Mouse (Mus musculus): ENCODE data around the gene Hist1h3d. TPM values are rescaled to one million over a fixed set of nuclear protein-coding genes. Genes with fewer than 3 reads are reported as not detected.
"Not testable (repeated sequence)": the region's sequence is repeated elsewhere in the genome, so short reads cannot be mapped to it uniquely, and the experiment has no call there.

Hist1h3d gene
- polyA plus RNA-seq, 1 experiment from 2014 or later = 1.4 TPM

DNA sequence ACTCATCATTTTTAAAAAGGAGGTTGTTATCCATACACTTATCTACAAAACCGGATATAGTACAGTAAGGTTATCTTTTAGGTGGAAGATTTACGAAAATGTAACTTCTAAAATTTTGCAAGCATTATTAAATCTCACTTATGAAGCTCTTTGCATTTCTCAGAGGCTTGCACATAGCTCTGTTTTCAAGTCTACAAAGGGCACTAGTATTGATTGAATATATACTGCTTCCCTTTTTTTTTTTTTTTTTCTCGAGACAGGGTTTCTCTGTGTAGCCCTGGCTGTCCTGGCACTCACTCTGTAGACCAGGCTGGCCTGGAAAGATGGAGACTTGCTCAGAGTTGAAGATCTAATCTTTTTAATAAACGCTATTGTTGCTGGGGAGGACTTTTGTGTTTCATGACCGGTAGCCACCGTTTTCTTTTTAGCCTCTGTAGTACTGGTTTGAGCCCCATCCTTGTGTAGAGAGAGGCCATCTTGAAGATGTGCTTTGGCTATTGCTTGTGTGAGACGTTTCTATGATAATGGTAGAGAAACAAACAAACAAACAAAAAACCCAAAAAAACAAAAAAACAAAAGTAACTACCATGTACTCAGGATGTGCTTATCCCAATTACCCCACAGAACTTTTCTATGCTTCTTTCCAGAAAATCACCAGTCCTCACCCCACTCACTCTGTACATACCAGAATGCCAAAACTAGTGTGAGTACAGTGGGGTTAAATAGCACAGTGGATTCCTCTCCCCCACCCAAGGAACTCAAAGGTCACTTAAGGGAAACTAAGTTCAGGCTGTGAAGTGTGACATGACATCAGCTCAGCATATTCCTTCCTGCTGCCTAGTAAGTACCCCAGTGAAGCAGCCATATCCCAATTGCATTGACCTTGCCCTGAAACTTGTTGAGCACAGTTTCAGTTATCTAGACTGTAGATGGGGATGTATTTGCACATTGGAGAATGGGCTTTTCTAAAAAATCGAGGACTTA is 23.3 kb upstream of the Hist1h3d start:
- no peaks in the 10 kb centered on the region for H3K9me3 ChIP-seq (replicated peaks; ENCODE audit: control insufficient read depth, low read length)
- peak overlapping the region; percentile 73 for H3K9ac ChIP-seq (ENCODE audit: low read length)
- peak overlapping the region; percentile 56 for H3K4me3 ChIP-seq (ENCODE audit: low read length)
- no peaks in the 10 kb centered on the region for H3K27me3 ChIP-seq (ENCODE audit: control insufficient read depth, insufficient read depth, low read length)
- 47% methylated on average over 8 of the region's 8 CpGs for WGBS
- peaks cover 10% of the 10 kb centered on the region for H3K4me1 ChIP-seq (ENCODE audit: control insufficient read depth, insufficient read depth, low read length)
- H3K4me2 ChIP-seq (ENCODE audit: low read depth, low read length) = peak overlapping the region; percentile 70
- no peaks in the 10 kb centered on the region for H3K36me3 ChIP-seq (ENCODE audit: control insufficient read depth, insufficient read depth)
- ATAC-seq (replicated peaks; ENCODE audit: extremely low read depth, insufficient read depth, low FRiP score) = no peak
- H3K27ac ChIP-seq (ENCODE audit: low read length) = peak overlapping the region; percentile 89

DNA sequence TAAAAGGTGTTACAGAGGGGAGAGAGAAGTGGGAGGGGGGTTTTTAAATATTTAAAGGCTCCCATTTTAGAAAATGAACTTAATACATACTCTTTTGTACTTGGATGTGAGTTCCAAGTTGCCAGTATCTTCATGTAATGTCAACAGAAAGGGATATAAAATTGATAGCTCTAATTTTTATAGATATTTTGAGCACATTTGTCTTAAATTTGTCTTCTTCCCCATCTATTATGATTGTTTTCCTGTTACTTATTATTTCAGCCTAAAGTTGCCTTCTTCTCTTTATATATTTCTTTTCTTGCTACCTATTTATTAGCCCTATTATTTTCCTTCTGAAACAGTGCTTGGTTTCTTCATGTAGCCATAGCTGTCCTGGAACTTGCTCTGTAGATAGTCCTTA is 22.6 kb upstream of the Hist1h3d start, which contains the start of gene Hist1h1d:
Gene Hist1h1d (plus strand): TSS at position 301 of the 400 bp plus-strand sequence.
- no peak for ATAC-seq (replicated peaks; ENCODE audit: extremely low read depth, insufficient read depth, low FRiP score)
- no peaks in the 10 kb centered on the region for H3K9me3 ChIP-seq (replicated peaks; ENCODE audit: control insufficient read depth, low read length)
- H3K9ac ChIP-seq (ENCODE audit: low read length) = peak within 1 kb of the TSS; percentile 85; the same call in 1 of the 2 replicates
- no peak within 1 kb of the TSS for H3K4me3 ChIP-seq (ENCODE audit: low read length)
- H3K4me1 ChIP-seq (ENCODE audit: control insufficient read depth, insufficient read depth, low read length) = peaks cover 10% of the 10 kb centered on the region
- no peaks in the 10 kb centered on the region for H3K36me3 ChIP-seq (ENCODE audit: control insufficient read depth, insufficient read depth)
- peak within 1 kb of the TSS; percentile 70 for H3K4me2 ChIP-seq (ENCODE audit: low read depth, low read length)
- H3K27me3 ChIP-seq (ENCODE audit: control insufficient read depth, insufficient read depth, low read length) = no peaks in the 10 kb centered on the region
- H3K27ac ChIP-seq (ENCODE audit: low read length) = peak within 1 kb of the TSS; percentile 93

DNA sequence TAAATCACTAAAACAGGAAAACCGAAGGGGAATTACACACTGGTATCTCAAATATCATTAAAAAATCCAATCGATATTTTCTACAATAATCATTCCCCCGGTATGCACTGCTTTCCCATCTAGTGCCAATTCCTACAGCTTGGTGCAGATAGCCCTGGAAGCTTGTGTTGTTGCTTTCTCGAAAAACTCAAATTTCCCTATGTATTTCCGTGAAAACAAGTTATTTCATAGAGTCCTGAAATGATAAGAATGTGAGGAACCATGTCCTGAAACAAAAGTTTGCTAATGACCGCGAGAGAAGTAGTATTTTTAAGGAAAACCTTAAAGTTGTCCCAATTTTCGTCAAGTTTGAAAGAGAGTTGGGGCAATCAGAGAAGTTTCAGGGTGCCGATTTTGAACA is 21.2 kb upstream of the Hist1h3d start:
- Histone ChIP-seq H3K27me3 (ENCODE audit: control insufficient read depth, insufficient read depth, low read length) (no peaks in the 10 kb centered on the region), H3K36me3 (ENCODE audit: control insufficient read depth, insufficient read depth) (no peaks in the 10 kb centered on the region), H3K9ac (ENCODE audit: low read length) (peak overlapping the region; percentile 85), H3K9me3 (replicated peaks; ENCODE audit: control insufficient read depth, low read length) (no peaks in the 10 kb centered on the region), H3K4me2 (ENCODE audit: low read depth, low read length) (peak overlapping the region; percentile 90), H3K4me3 (ENCODE audit: low read length) (peak overlapping the region; percentile 55), H3K4me1 (ENCODE audit: control insufficient read depth, insufficient read depth, low read length) (peaks cover 10% of the 10 kb centered on the region), H3K27ac (ENCODE audit: low read length) (peak overlapping the region; percentile 93)
- ATAC-seq (replicated peaks; ENCODE audit: extremely low read depth, insufficient read depth, low FRiP score) = no peak
- WGBS = 20% methylated on average over 9 of the region's 9 CpGs

DNA sequence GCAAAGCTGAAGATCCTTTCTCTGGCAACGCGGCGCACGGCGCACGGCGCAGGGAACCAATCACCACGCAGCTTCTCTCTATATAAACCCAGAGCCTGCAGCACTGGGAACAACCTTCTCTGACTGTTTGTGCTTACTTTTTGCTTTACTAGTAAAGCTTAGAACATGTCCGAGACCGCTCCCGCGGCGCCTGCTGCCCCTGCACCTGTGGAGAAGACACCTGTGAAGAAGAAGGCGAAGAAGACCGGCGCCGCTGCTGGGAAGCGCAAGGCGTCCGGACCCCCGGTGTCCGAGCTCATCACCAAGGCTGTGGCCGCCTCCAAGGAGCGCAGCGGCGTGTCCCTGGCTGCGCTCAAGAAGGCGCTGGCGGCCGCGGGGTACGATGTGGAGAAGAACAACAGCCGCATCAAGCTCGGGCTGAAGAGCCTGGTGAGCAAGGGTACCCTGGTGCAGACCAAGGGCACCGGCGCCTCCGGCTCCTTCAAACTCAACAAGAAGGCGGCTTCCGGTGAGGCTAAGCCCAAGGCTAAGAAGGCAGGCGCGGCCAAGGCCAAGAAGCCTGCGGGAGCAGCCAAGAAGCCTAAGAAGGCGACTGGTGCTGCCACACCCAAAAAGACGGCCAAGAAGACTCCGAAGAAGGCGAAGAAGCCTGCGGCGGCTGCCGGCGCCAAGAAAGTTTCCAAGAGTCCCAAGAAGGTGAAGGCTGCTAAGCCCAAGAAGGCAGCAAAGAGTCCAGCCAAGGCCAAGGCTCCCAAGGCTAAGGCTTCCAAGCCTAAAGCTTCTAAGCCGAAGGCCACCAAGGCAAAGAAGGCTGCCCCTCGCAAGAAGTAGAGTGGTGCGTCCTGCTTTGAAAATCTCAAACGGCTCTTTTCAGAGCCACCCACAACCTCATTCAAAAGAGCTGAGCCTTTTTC is 20.4 kb upstream of the Hist1h3d start:
- Histone ChIP-seq H3K9me3 (replicated peaks; ENCODE audit: control insufficient read depth, low read length) (no peaks in the 10 kb centered on the region), H3K27ac (ENCODE audit: low read length) (peak overlapping the region; percentile 93), H3K27me3 (ENCODE audit: control insufficient read depth, insufficient read depth, low read length) (no peaks in the 10 kb centered on the region), H3K9ac (ENCODE audit: low read length) (peak overlapping the region; percentile 85), H3K4me1 (ENCODE audit: control insufficient read depth, insufficient read depth, low read length) (peaks cover 10% of the 10 kb centered on the region), H3K36me3 (ENCODE audit: control insufficient read depth, insufficient read depth) (no peaks in the 10 kb centered on the region), H3K4me3 (ENCODE audit: low read length) (peak overlapping the region; percentile 55), H3K4me2 (ENCODE audit: low read depth, low read length) (peak overlapping the region; percentile 90)
- ATAC-seq (replicated peaks; ENCODE audit: extremely low read depth, insufficient read depth, low FRiP score) = peak; percentile 77
- under 1% methylated on average over 54 of the region's 54 CpGs for WGBS

DNA sequence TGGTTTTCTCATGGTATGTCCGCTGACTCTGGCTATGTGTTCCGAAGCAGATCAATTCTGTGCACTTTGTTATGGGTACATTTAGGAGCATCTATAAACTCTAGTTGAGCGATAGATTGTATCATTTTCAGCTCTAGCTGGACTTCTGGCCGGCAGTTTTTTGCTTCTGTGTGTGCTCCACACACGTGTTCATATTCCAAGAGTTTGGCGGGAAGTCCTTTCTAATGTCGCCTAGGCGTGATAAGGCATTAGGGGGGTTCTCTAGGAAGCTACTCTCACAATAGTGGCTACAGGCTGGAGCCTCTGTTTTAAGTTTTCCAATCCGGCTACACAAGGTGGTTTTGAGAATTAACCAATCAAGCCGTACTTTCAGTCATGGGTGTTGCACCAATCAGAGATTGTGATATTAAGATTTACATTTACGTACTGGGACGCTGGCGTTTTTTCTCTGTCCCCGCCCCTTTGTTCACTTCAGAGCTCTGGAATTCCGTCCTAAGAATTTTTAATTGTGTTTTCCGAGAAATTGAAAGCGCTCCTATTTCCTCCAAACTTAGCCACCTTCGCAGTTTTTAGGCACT is 19.6 kb upstream of the Hist1h3d start:
- Histone ChIP-seq H3K27me3 (ENCODE audit: control insufficient read depth, insufficient read depth, low read length) (no peaks in the 10 kb centered on the region), H3K9me3 (replicated peaks; ENCODE audit: control insufficient read depth, low read length) (no peaks in the 10 kb centered on the region), H3K4me2 (ENCODE audit: low read depth, low read length) (peak overlapping the region; percentile 90), H3K36me3 (ENCODE audit: control insufficient read depth, insufficient read depth) (no peaks in the 10 kb centered on the region), H3K9ac (ENCODE audit: low read length) (peak overlapping the region; percentile 85), H3K4me3 (ENCODE audit: low read length) (peak overlapping the region; percentile 55), H3K4me1 (ENCODE audit: control insufficient read depth, insufficient read depth, low read length) (peaks cover 6% of the 10 kb centered on the region), H3K27ac (ENCODE audit: low read length) (peak overlapping the region; percentile 93)
- WGBS = 0% methylated on average over 18 of the region's 18 CpGs
- ATAC-seq (replicated peaks; ENCODE audit: extremely low read depth, insufficient read depth, low FRiP score) = peak; percentile 72

DNA sequence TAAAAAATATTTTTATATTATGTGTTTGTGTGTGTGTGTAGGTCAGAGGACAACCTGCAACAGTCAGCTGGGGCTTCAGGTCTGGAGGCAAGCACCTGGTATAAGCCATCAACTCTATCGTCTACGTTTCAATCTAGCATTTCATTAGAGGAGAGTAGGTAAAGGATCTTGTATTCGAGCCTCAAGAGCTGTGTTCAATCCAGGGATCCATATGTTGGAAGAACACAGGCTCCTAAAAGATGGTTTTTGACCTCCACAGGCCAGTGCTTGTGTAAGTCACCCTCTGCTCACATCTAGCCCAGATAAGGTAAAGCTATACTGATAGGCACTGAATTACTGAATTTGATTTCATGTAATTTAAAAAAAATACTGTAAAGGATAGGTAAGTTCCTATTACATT is 18.7 kb upstream of the Hist1h3d start:
- no peaks in the 10 kb centered on the region for H3K9me3 ChIP-seq (replicated peaks; ENCODE audit: control insufficient read depth, low read length)
- H3K4me2 ChIP-seq (ENCODE audit: low read depth, low read length) = 0 out of 2 replicates have a peak overlapping the region, but pooled peaks have one; percentile 4
- no peak overlapping the region; the same call in 1 of the 2 replicates for H3K27ac ChIP-seq (ENCODE audit: low read length)
- no peak overlapping the region for H3K9ac ChIP-seq (ENCODE audit: low read length)
- H3K4me3 ChIP-seq (ENCODE audit: low read length) = no peak overlapping the region
- H3K27me3 ChIP-seq (ENCODE audit: control insufficient read depth, insufficient read depth, low read length) = no peaks in the 10 kb centered on the region
- no peak for ATAC-seq (replicated peaks; ENCODE audit: extremely low read depth, insufficient read depth, low FRiP score)
- 72% methylated on average over 3 of the region's 3 CpGs for WGBS
- H3K4me1 ChIP-seq (ENCODE audit: control insufficient read depth, insufficient read depth, low read length) = peaks cover 6% of the 10 kb centered on the region
- no peaks in the 10 kb centered on the region for H3K36me3 ChIP-seq (ENCODE audit: control insufficient read depth, insufficient read depth)

DNA sequence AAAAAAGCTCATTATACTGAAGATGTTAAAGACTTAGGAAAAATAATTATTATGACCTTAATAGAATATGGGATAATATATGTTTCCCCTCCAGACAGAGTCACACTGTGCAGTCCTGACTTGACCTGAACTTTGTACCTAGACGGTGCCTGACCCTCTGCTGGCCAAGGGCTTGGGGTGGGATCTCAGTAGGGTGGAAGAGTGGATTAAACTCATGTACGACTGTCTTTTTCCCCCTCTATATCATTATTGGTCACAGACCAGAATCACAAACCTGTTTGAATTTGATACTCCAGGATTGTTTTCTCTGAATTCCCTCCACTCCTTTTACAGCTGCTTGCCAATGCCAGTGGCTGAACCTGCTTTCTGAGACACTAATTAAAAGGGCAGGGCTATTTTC is 14.9 kb upstream of the Hist1h3d start:
- not testable (repeated sequence) for H3K36me3 ChIP-seq (ENCODE audit: control insufficient read depth, insufficient read depth); H3K9ac ChIP-seq (ENCODE audit: low read length); H3K4me2 ChIP-seq (ENCODE audit: low read depth, low read length); H3K27me3 ChIP-seq (ENCODE audit: control insufficient read depth, insufficient read depth, low read length); H3K4me1 ChIP-seq (ENCODE audit: control insufficient read depth, insufficient read depth, low read length); H3K4me3 ChIP-seq (ENCODE audit: low read length); H3K27ac ChIP-seq (ENCODE audit: low read length); ATAC-seq (replicated peaks; ENCODE audit: extremely low read depth, insufficient read depth, low FRiP score); H3K9me3 ChIP-seq (replicated peaks; ENCODE audit: control insufficient read depth, low read length)
- 38% methylated on average over 2 of the region's 2 CpGs for WGBS

DNA sequence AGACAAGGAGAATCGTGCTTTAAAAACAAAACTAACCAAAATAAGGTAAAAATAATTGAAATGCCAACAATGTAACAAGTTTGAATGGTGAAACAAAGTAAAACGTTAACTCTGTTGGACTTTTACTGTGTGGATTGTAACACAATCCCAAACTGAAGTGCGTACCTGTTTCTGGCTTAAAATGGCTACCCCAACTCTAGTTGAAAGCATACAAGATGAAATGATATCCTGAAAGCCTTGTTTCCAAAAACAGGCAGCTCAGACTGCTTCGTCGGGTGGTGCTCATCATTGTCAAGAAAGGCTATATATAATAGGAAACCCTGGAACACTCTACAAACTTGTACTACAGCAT is 14.1 kb upstream of the Hist1h3d start:
- Histone ChIP-seq H3K4me2 (ENCODE audit: low read depth, low read length) (peak overlapping the region; percentile 91), H3K27ac (ENCODE audit: low read length) (peak overlapping the region; percentile 98), H3K9ac (ENCODE audit: low read length) (peak overlapping the region; percentile 74; the same call in 1 of the 2 replicates), H3K4me3 (ENCODE audit: low read length) (peak overlapping the region; percentile 56)
- H3K36me3 ChIP-seq (ENCODE audit: control insufficient read depth, insufficient read depth); H3K4me1 ChIP-seq (ENCODE audit: control insufficient read depth, insufficient read depth, low read length); H3K9me3 ChIP-seq (replicated peaks; ENCODE audit: control insufficient read depth, low read length); ATAC-seq (replicated peaks; ENCODE audit: extremely low read depth, insufficient read depth, low FRiP score); H3K27me3 ChIP-seq (ENCODE audit: control insufficient read depth, insufficient read depth, low read length): not testable (repeated sequence)
- 0% methylated on average over 2 of the region's 5 CpGs for WGBS

Data from heart, embryonic 16.5 days (tissue).